Mouse (Mus musculus) monocyte, adult 2 months (primary cell): ENCODE results near the gene Polr3gl.

ENCODE experiments used
- DNase-seq, 2 experiments: peaks; one replicate each; pipeline ENCODE4 v3.0.0; 2022; ENCODE audit warnings: low spot score in 2 of 2, low read depth in 1 of 2

Polr3gl gene

GRCm38 (mm10) chr3:96528506-96528905 is 65.5 kb downstream of the Polr3gl start:
- no peak for DNase-seq
